Mouse (Mus musculus): Measurements from ENCODE around the gene Fgf18.

- TF ChIP-seq EP300 (IDR thresholded peaks at IDR 0.05) (no peak), CTCF (IDR thresholded peaks at IDR 0.05) (no peak)
Observed at GRCm38 (mm10) chr11:33156436-33157015, 9.3 kb upstream of the Fgf18 start.
